In the genomic region with DNA sequence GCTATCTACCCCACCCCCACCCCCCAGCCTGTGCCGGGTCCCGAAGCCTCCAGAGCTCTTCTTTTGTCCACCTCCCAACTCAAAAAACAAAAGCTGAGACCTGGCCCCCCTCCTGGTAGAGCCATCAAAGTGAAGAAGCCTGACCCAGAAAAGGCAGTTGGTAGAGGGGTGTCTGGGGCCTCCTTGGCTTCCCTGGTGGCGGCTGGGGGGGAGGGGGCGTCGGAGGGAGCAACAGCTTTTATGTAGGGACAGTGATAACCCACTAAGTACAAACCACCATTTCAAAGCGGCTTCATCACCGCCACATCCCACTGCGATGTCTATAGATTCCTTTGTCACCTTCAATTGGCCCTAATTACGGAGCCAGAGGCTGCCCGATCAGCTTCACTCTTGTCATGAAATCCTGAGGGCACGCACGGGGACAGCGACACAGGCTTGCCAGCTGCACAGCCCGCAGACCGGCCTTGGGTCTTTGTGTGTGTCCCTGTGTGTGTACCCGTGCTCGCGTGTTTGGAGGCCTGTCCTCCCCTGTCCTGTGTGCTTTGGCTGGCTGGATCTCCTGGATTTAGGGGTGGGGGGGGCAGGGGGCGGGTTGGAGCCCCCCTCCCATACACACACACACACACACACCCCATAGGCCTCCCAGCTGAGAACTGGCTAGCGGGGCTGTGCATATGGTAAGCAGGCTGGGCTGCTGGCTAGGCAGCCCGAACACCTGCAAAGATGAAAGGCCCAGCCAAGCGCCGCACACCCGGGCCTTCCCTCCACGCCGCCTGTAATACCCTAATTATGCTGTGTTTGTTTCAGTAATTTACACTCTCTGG, we compare ENCODE assay signal across 13 mouse cellular contexts.
DNase-seq lines count a peak whose midpoint lies in the region; ATAC-seq and TF ChIP-seq lines count a peak whose summit lies in the region.
"Had no signal": no experiment of that assay in that cellular context is flagged by ENCODE, and none has a peak within 500 bp of the region (broad histone marks: within the 10 kb centered on the region; RNA-seq: fewer than 3 reads in every experiment).

No protein-coding gene starts in this region.

- H3K4me3 ChIP-seq in E14TG2a.4 (replicated peaks; ENCODE audit: low read length) = peak overlapping the region; percentile 46
- peak overlapping the region in 1 of 2 experiments; percentile 25; a peak in 2 of 4 replicates for H3K4me3 ChIP-seq in ES-E14 (ENCODE audit: insufficient read depth in 1 of 2, low read depth in 1 of 2, low read length in 2 of 2, poor library complexity in 1 of 2, severe bottlenecking in 1 of 2)
- 0 out of 2 replicates have a peak overlapping the region, but pooled peaks have one; percentile 7 for H3K4me3 ChIP-seq in forebrain, embryonic 12.5 days (replicated peaks)
- H3K4me3 ChIP-seq in midbrain, embryonic 10.5 days = peak overlapping the region; percentile 38
- H3K4me3 ChIP-seq: embryonic facial prominence, embryonic 15.5 days had no signal

- H3K9ac ChIP-seq in ES-E14 (ENCODE audit: insufficient read depth, low read depth, low read length, poor library complexity, severe bottlenecking) = peak overlapping the region; percentile 41
- peak overlapping the region; percentile 44 for H3K9ac ChIP-seq in forebrain, embryonic 12.5 days
- H3K9ac ChIP-seq: embryonic facial prominence, embryonic 15.5 days had no signal

- TF ChIP-seq CTCF in E14TG2a.4 (conservative IDR thresholded peaks at IDR 0.05; ENCODE audit: low read length) = no peak

- peak overlapping the region; percentile 65 for H3K27ac ChIP-seq in ES-E14 (ENCODE audit: insufficient read depth, low read depth, low read length, poor library complexity, severe bottlenecking)
- peak overlapping the region; percentile 97 for H3K27ac ChIP-seq in forebrain, embryonic 12.5 days
- H3K27ac ChIP-seq in midbrain, embryonic 10.5 days (replicated peaks) = peak overlapping the region; percentile 77
- H3K27ac ChIP-seq: embryonic facial prominence, embryonic 15.5 days; kidney, postnatal 0 days had no signal

- ATAC-seq in forebrain, embryonic 12.5 days (ENCODE audit: low FRiP score) = peak; percentile 50
- ATAC-seq: lung, postnatal 0 days; Patski had no signal

- no peaks in the 10 kb centered on the region for H3K27me3 ChIP-seq in E14TG2a.4 (ENCODE audit: insufficient read depth, low read length)
- peaks cover 32% of the 10 kb centered on the region for H3K27me3 ChIP-seq in forebrain, embryonic 12.5 days
- H3K27me3 ChIP-seq in midbrain, embryonic 10.5 days (ENCODE audit: low read depth, poor library complexity, severe bottlenecking) = peaks cover 80% of the 10 kb centered on the region
- H3K27me3 ChIP-seq: embryonic facial prominence, embryonic 15.5 days; Patski had no signal

- 3% methylated on average over 26 of the region's 26 CpGs for WGBS in forebrain, embryonic 12.5 days
- WGBS in midbrain, embryonic 10.5 days = 6% methylated on average over 26 of the region's 26 CpGs

- H3K4me1 ChIP-seq in E14TG2a.4 (replicated peaks; ENCODE audit: low read depth, low read length) = peaks cover 95% of the 10 kb centered on the region
- H3K4me1 ChIP-seq in ES-E14 (ENCODE audit: control insufficient read depth in 2 of 2, insufficient read depth in 2 of 2, low read length in 2 of 2, poor library complexity in 1 of 2) = peaks cover 30 to 72% of the 10 kb centered on the region in 2 experiments
- peaks cover 100% of the 10 kb centered on the region for H3K4me1 ChIP-seq in forebrain, embryonic 12.5 days
- H3K4me1 ChIP-seq in midbrain, embryonic 10.5 days = peaks cover 100% of the 10 kb centered on the region

- in situ Hi-C loops in ES-E14 (cut with MboI; ENCODE audit: low sequenced_read_pairs in 2 of 2, unreplicated experiment in 2 of 2) = no loop called here

- peak overlapping the region; percentile 42 for H3K4me2 ChIP-seq in forebrain, embryonic 12.5 days
- H3K4me2 ChIP-seq: embryonic facial prominence, embryonic 15.5 days had no signal

- DNase-seq in ES-E14 (ENCODE audit: low read depth, low spot score) = no peak
- DNase-seq in midbrain, embryonic 10.5 days (ENCODE audit: low spot score) = peak; percentile 65
- no peak for DNase-seq in adrenal gland, adult (ENCODE audit: inconsistent age in 2 of 2, low spot score in 1 of 2)
- no peak for DNase-seq in frontal cortex, postnatal 36 days (ENCODE audit: low spot score in 2 of 2)
- no peak for DNase-seq in left cerebral cortex, adult 9 months (ENCODE audit: low spot score in 2 of 2)
- DNase-seq in lung, adult 18-20 months = no peak
- DNase-seq: right cerebral cortex, adult 18-20 months had no signal

- H3K9me3 ChIP-seq in E14TG2a.4 (ENCODE audit: low read length) (no peaks in the 10 kb centered on the region), ES-E14 (ENCODE audit: control insufficient read depth, insufficient read depth, low read depth, low read length) (no peaks in the 10 kb centered on the region)
- no peaks in the 10 kb centered on the region for H3K9me3 ChIP-seq in forebrain, embryonic 12.5 days
- no peaks in the 10 kb centered on the region for H3K9me3 ChIP-seq in midbrain, embryonic 10.5 days (replicated peaks)
- H3K9me3 ChIP-seq: embryonic facial prominence, embryonic 15.5 days had no signal

- H3K36me3 ChIP-seq in E14TG2a.4 (ENCODE audit: insufficient read depth, low read length) (no peaks in the 10 kb centered on the region), ES-E14 (ENCODE audit: control insufficient read depth, insufficient read depth, low read length, poor library complexity, severe bottlenecking) (no peaks in the 10 kb centered on the region)
- no peaks in the 10 kb centered on the region for H3K36me3 ChIP-seq in forebrain, embryonic 12.5 days (replicated peaks)
- H3K36me3 ChIP-seq in midbrain, embryonic 10.5 days = no peaks in the 10 kb centered on the region
- H3K36me3 ChIP-seq: embryonic facial prominence, embryonic 15.5 days had no signal

TF ChIP-seq in ES-E14, 5 proteins besides CTCF, POLR2A, EP300 and RAD21:
- no peak for TF ChIP-seq CHD2 (IDR thresholded peaks at IDR 0.05; ENCODE audit: low read depth, low read length)
- no peak for TF ChIP-seq ZNF384 (IDR thresholded peaks at IDR 0.05; ENCODE audit: low read depth, low read length)
- no peak for TF ChIP-seq HCFC1 (IDR thresholded peaks at IDR 0.05; ENCODE audit: borderline replicate concordance, insufficient read depth, low read length)
- TF ChIP-seq MAFK (IDR thresholded peaks at IDR 0.05; ENCODE audit: insufficient read depth, low read depth, low read length) = no peak
- no peak for TF ChIP-seq ZC3H11A (IDR thresholded peaks at IDR 0.05; ENCODE audit: borderline replicate concordance, low read depth, low read length)
